11 mouse cellular contexts compared by ENCODE assay signal in genomic region chr6:8769803-8770202, GRCm38 (mm10). TPM values are rescaled to one million over a fixed set of nuclear protein-coding genes. Genes with fewer than 3 reads are reported as not detected.
DNase-seq lines count a peak whose midpoint lies in the region; ATAC-seq and TF ChIP-seq lines count a peak whose summit lies in the region.
"Had no signal": no experiment of that assay in that cellular context is flagged by ENCODE, and none has a peak within 500 bp of the region (broad histone marks: within the 10 kb centered on the region; RNA-seq: fewer than 3 reads in every experiment).

No protein-coding gene starts in this region.

- no peak for ATAC-seq in heart, embryonic 16.5 days (replicated peaks; ENCODE audit: extremely low read depth, insufficient read depth, low FRiP score)
- peak; percentile 24; the same call in 1 of the 2 replicates for ATAC-seq in midbrain, embryonic 13.5 days
- peak; percentile 85 for ATAC-seq in liver, postnatal 0 days
- no peak for ATAC-seq in stomach, embryonic 16.5 days (ENCODE audit: insufficient read depth, low FRiP score)
- no peak for ATAC-seq in CD4-positive, CD25-positive, alpha-beta regulatory T cell, adult 4 months

- no peak for TF ChIP-seq EP300 in liver, postnatal 0 days (IDR thresholded peaks at IDR 0.05; ENCODE audit: low read depth)

- no peaks in the 10 kb centered on the region for H3K36me3 ChIP-seq in heart, embryonic 16.5 days (ENCODE audit: control insufficient read depth, insufficient read depth)
- H3K36me3 ChIP-seq in midbrain, embryonic 13.5 days, result no peaks in the 10 kb centered on the region
- no peaks in the 10 kb centered on the region for H3K36me3 ChIP-seq in midbrain, embryonic 10.5 days
- H3K36me3 ChIP-seq in liver, postnatal 0 days (replicated peaks; ENCODE audit: insufficient read depth, low read length), result no peaks in the 10 kb centered on the region
- no peaks in the 10 kb centered on the region for H3K36me3 ChIP-seq in stomach, embryonic 16.5 days (ENCODE audit: control insufficient read depth, insufficient read depth, low read length)
- H3K36me3 ChIP-seq: midbrain, embryonic 12.5 days had no signal

- no peak for DNase-seq in heart, adult 18-20 months
- no peak for DNase-seq in midbrain, embryonic 10.5 days (ENCODE audit: low spot score)
- DNase-seq in liver, postnatal 0 days, result no peak
- DNase-seq in frontal cortex, postnatal 14 days (ENCODE audit: low spot score in 2 of 2), result no peak
- DNase-seq: right cerebral cortex, postnatal 4 days; thymus, adult 18-20 months had no signal

- peak overlapping the region; percentile 54; the same call in 1 of the 2 replicates for H3K27ac ChIP-seq in heart, embryonic 16.5 days (ENCODE audit: low read length)
- no peak overlapping the region for H3K27ac ChIP-seq in midbrain, embryonic 13.5 days
- H3K27ac ChIP-seq in midbrain, embryonic 10.5 days (replicated peaks), result no peak overlapping the region
- H3K27ac ChIP-seq in liver, postnatal 0 days (ENCODE audit: low read depth), result peak overlapping the region; percentile 57; the same call in 1 of the 2 replicates
- H3K27ac ChIP-seq in stomach, embryonic 16.5 days (ENCODE audit: low read length), result peak overlapping the region; percentile 50; the same call in 1 of the 2 replicates
- H3K27ac ChIP-seq: midbrain, embryonic 12.5 days had no signal

- H3K4me2 ChIP-seq in heart, embryonic 16.5 days (ENCODE audit: low read depth, low read length), result peak overlapping the region; percentile 5; the same call in 1 of the 2 replicates
- no peak overlapping the region for H3K4me2 ChIP-seq in midbrain, embryonic 13.5 days (replicated peaks)
- peak overlapping the region; percentile 48 for H3K4me2 ChIP-seq in liver, postnatal 0 days (ENCODE audit: low read depth, low read length)
- no peak overlapping the region for H3K4me2 ChIP-seq in stomach, embryonic 16.5 days (ENCODE audit: low read depth, low read length)
- H3K4me2 ChIP-seq: midbrain, embryonic 12.5 days had no signal

- no peak for TF ChIP-seq CTCF in liver, postnatal 0 days (IDR thresholded peaks at IDR 0.05; ENCODE audit: low read depth)

- H3K4me1 ChIP-seq in heart, embryonic 16.5 days (ENCODE audit: control insufficient read depth, insufficient read depth, low read length), result no peaks in the 10 kb centered on the region
- no peaks in the 10 kb centered on the region for H3K4me1 ChIP-seq in midbrain, embryonic 13.5 days (replicated peaks)
- no peaks in the 10 kb centered on the region for H3K4me1 ChIP-seq in midbrain, embryonic 10.5 days
- H3K4me1 ChIP-seq in liver, postnatal 0 days (ENCODE audit: insufficient read depth), result peaks cover 8% of the 10 kb centered on the region
- peaks cover 11% of the 10 kb centered on the region; the same call in 1 of the 2 replicates for H3K4me1 ChIP-seq in stomach, embryonic 16.5 days (ENCODE audit: control insufficient read depth, insufficient read depth, low read length)
- H3K4me1 ChIP-seq: midbrain, embryonic 12.5 days had no signal

- no peak overlapping the region for H3K9ac ChIP-seq in heart, embryonic 16.5 days (ENCODE audit: low read length)
- no peak overlapping the region for H3K9ac ChIP-seq in midbrain, embryonic 13.5 days (replicated peaks)
- no peak overlapping the region for H3K9ac ChIP-seq in liver, postnatal 0 days (replicated peaks)
- no peak overlapping the region for H3K9ac ChIP-seq in stomach, embryonic 16.5 days (ENCODE audit: low read length)
- H3K9ac ChIP-seq: midbrain, embryonic 12.5 days had no signal

- WGBS in heart, embryonic 16.5 days, result 36% methylated on average over 6 of the region's 6 CpGs
- 78% methylated on average over 6 of the region's 6 CpGs for WGBS in midbrain, embryonic 13.5 days
- 85% methylated on average over 6 of the region's 6 CpGs for WGBS in midbrain, embryonic 10.5 days
- WGBS in liver, postnatal 0 days (ENCODE audit: insufficient replicate concordance), result 29% methylated on average over 6 of the region's 6 CpGs
- 46% methylated on average over 6 of the region's 6 CpGs for WGBS in stomach, embryonic 16.5 days

- no peaks in the 10 kb centered on the region for H3K9me3 ChIP-seq in heart, embryonic 16.5 days (replicated peaks; ENCODE audit: control insufficient read depth, low read length)
- no peaks in the 10 kb centered on the region for H3K9me3 ChIP-seq in midbrain, embryonic 13.5 days
- no peaks in the 10 kb centered on the region for H3K9me3 ChIP-seq in midbrain, embryonic 10.5 days (replicated peaks)
- H3K9me3 ChIP-seq in liver, postnatal 0 days (ENCODE audit: low read length), result no peaks in the 10 kb centered on the region
- no peaks in the 10 kb centered on the region for H3K9me3 ChIP-seq in stomach, embryonic 16.5 days (replicated peaks; ENCODE audit: control insufficient read depth, low read length)
- H3K9me3 ChIP-seq: midbrain, embryonic 12.5 days had no signal

- H3K27me3 ChIP-seq in heart, embryonic 16.5 days (ENCODE audit: control insufficient read depth, insufficient read depth, low read length), result no peaks in the 10 kb centered on the region
- H3K27me3 ChIP-seq in midbrain, embryonic 13.5 days, result no peaks in the 10 kb centered on the region
- no peaks in the 10 kb centered on the region for H3K27me3 ChIP-seq in midbrain, embryonic 10.5 days (ENCODE audit: low read depth, poor library complexity, severe bottlenecking)
- no peaks in the 10 kb centered on the region for H3K27me3 ChIP-seq in liver, postnatal 0 days (ENCODE audit: insufficient read depth, low read length)
- no peaks in the 10 kb centered on the region for H3K27me3 ChIP-seq in stomach, embryonic 16.5 days (ENCODE audit: control insufficient read depth, insufficient read depth, low read length)
- H3K27me3 ChIP-seq: midbrain, embryonic 12.5 days had no signal

- H3K4me3 ChIP-seq in heart, embryonic 16.5 days (ENCODE audit: low read length), result no peak overlapping the region
- no peak overlapping the region for H3K4me3 ChIP-seq in midbrain, embryonic 13.5 days (replicated peaks)
- no peak overlapping the region for H3K4me3 ChIP-seq in midbrain, embryonic 10.5 days
- H3K4me3 ChIP-seq in liver, postnatal 0 days (ENCODE audit: low read depth, low read length), result no peak overlapping the region
- H3K4me3 ChIP-seq in stomach, embryonic 16.5 days (replicated peaks; ENCODE audit: low read length), result no peak overlapping the region
- H3K4me3 ChIP-seq: midbrain, embryonic 12.5 days had no signal

RNA-seq across cellular contexts. Expression of gene Ica1, which starts 8.5 kb away (rescaled TPM):
- 20.0 and 23.5 TPM in 2 replicates for polyA plus RNA-seq in heart, embryonic 16.5 days (2015; fragmentation: Nextera tagmentation; extraction: Ambion mirVana)
- 10 to 100 TPM; 12.1 to 12.6 TPM for total RNA-seq in heart, adult 18-20 months (2021)
- polyA plus RNA-seq in midbrain, embryonic 13.5 days (2015; fragmentation: Nextera tagmentation; extraction: Ambion mirVana), result 36.9 and 37.2 TPM in 2 replicates
- 12.5 and 14.4 TPM in 2 replicates for polyA plus RNA-seq in midbrain, embryonic 10.5 days (2016; fragmentation: Nextera tagmentation; extraction: Ambion mirVana)
- 6.1 and 6.9 TPM in 2 replicates for polyA plus RNA-seq in liver, postnatal 0 days (2015; fragmentation: Nextera tagmentation; extraction: Ambion mirVana)
- polyA plus RNA-seq in stomach, embryonic 16.5 days (2015; fragmentation: Nextera tagmentation; extraction: Ambion mirVana), result 35.6 and 35.7 TPM in 2 replicates
- polyA plus RNA-seq in CD4-positive, CD25-positive, alpha-beta regulatory T cell, adult 4 months (2017; shearing (Covaris generic)), result 1 to 10 TPM; 6.2 to 6.4 TPM

Comparison
In these comparisons a context has a peak if more than half of its experiments do, and no peak if none do; other contexts are left out.
1. ATAC-seq: peak in midbrain, embryonic 13.5 days (single experiment) and liver, postnatal 0 days (single experiment); none in heart, embryonic 16.5 days (single experiment), stomach, embryonic 16.5 days (single experiment) and CD4-positive, CD25-positive, alpha-beta regulatory T cell, adult 4 months (single experiment).
2. H3K27ac ChIP-seq: peak in heart, embryonic 16.5 days (single experiment), liver, postnatal 0 days (single experiment) and stomach, embryonic 16.5 days (single experiment); none in midbrain, embryonic 13.5 days (single experiment) and midbrain, embryonic 10.5 days (single experiment).
3. H3K4me2 ChIP-seq: peak in heart, embryonic 16.5 days (single experiment) and liver, postnatal 0 days (single experiment); none in midbrain, embryonic 13.5 days (single experiment) and stomach, embryonic 16.5 days (single experiment).